Mouse (Mus musculus) lung, embryonic 16.5 days (tissue): ENCODE measurements around the gene Brd3. TPM values are rescaled to one million over a fixed set of nuclear protein-coding genes. Genes with fewer than 3 reads are reported as not detected.

Source experiments
- ATAC-seq: fragments of 200-750 bp; cut with Nextera tagmentation; 2 replicates; pipeline ENCODE4 v1.8.0; 2017; ENCODE audit warnings: low read depth, mild to moderate bottlenecking, moderate library complexity
- H3K27ac ChIP-seq: fragments of 300-500 bp; sonication (generic); 2 replicates; pipeline ENCODE4 v1.5.1; 2014; ENCODE audit warnings: mild to moderate bottlenecking, control low read depth, low read length
- H3K27me3 ChIP-seq: fragments of 300-500 bp; sonication (generic); 2 replicates; pipeline ENCODE4 v1.6.1; 2014; ENCODE audit warnings: low read depth, low read length, mixed read lengths; ENCODE audit not compliant: control insufficient read depth, insufficient read depth
- H3K36me3 ChIP-seq: fragments of 300-500 bp; sonication (generic); 2 replicates; pipeline ENCODE4 v1.6.1; 2014; ENCODE audit warnings: low read length; ENCODE audit not compliant: control insufficient read depth, insufficient read depth
- H3K4me1 ChIP-seq: fragments of 300-500 bp; sonication (generic); replicated peaks from 2 replicates; pipeline ENCODE4 v1.6.1; 2014; ENCODE audit warnings: low read length, mixed read lengths; ENCODE audit not compliant: control insufficient read depth, insufficient read depth
- H3K4me2 ChIP-seq: fragments of 300-500 bp; sonication (generic); 2 replicates; pipeline ENCODE4 v1.6.1; 2014; ENCODE audit warnings: low read depth, low read length, control low read depth
- H3K4me3 ChIP-seq: fragments of 300-500 bp; sonication (generic); 2 replicates; pipeline ENCODE4 v1.5.1; 2014; ENCODE audit warnings: mild to moderate bottlenecking, low read length, control low read depth
- H3K9ac ChIP-seq: fragments of 300-500 bp; sonication (generic); 2 replicates; pipeline ENCODE4 v1.6.1; 2014; ENCODE audit warnings: low read length, control low read depth
- H3K9me3 ChIP-seq: fragments of 300-500 bp; sonication (generic); 2 replicates; pipeline ENCODE4 v1.6.1; 2016; ENCODE audit warnings: low read length; ENCODE audit not compliant: control insufficient read depth
- WGBS: fragments of 180-500 bp; shearing (Covaris S2); extraction: QIAGEN DNeasy Blood & Tissue Kit; methylation state at CpG from one replicate; pipeline ENCODE4 v1.1.7; 2014; 5-methylcytosine and 5-hydroxymethylcytosine counted together
- polyA plus RNA-seq: library from polyadenylated mRNA; unstranded; fragments of >200 nt; fragmentation: Nextera tagmentation; extraction: Ambion mirVana; gene quantifications from 2 replicates; pipeline ENCODE4 v1.2.1, GENCODE M21; 2015

The Brd3 gene
- polyA plus RNA-seq, 1 experiment from 2014 or later: 99.0 TPM

GRCm38 (mm10) chr2:27416425-27416824 lies 91.0 kb downstream of the Brd3 start:
- Histone ChIP-seq H3K4me2 (no peak overlapping the region), H3K9ac (no peak overlapping the region), H3K27me3 (no peaks in the 10 kb centered on the region), H3K36me3 (no peaks in the 10 kb centered on the region), H3K4me3 (no peak overlapping the region), H3K9me3 (no peaks in the 10 kb centered on the region), H3K27ac (no peak overlapping the region), H3K4me1 (peaks cover 81% of the 10 kb centered on the region)
- 19% methylated on average over 3 of the region's 3 CpGs for WGBS
- no peak for ATAC-seq

- 54% methylated on average over 11 of the region's 11 CpGs for WGBS
- no peak overlapping the region for H3K4me2 ChIP-seq
- H3K4me1 ChIP-seq: peaks cover 80% of the 10 kb centered on the region
- H3K36me3 ChIP-seq: no peaks in the 10 kb centered on the region
- no peak overlapping the region for H3K9ac ChIP-seq
- no peaks in the 10 kb centered on the region for H3K9me3 ChIP-seq
- ATAC-seq: no peak
- no peaks in the 10 kb centered on the region for H3K27me3 ChIP-seq
- peak overlapping the region; percentile 89 for H3K27ac ChIP-seq
- H3K4me3 ChIP-seq: no peak overlapping the region
Observed at GRCm38 (mm10) chr2:27415060-27415783, 92.2 kb downstream of the Brd3 start.

- H3K27me3 ChIP-seq: no peaks in the 10 kb centered on the region
- no peak overlapping the region; the same call in 1 of the 2 replicates for H3K9ac ChIP-seq
- WGBS: 31% methylated on average over 16 of the region's 16 CpGs
- peaks cover 75% of the 10 kb centered on the region for H3K4me1 ChIP-seq
- peak overlapping the region; percentile 89 for H3K27ac ChIP-seq
- H3K4me2 ChIP-seq: peak overlapping the region; percentile 36
- H3K9me3 ChIP-seq: no peaks in the 10 kb centered on the region
- no peak overlapping the region for H3K4me3 ChIP-seq
- peak; percentile 77 for ATAC-seq
- H3K36me3 ChIP-seq: no peaks in the 10 kb centered on the region
Observed at GRCm38 (mm10) chr2:27413936-27414657, 93.4 kb downstream of the Brd3 start.

- Histone ChIP-seq H3K9me3 (no peaks in the 10 kb centered on the region), H3K4me1 (peaks cover 75% of the 10 kb centered on the region), H3K4me2 (peak overlapping the region; percentile 36), H3K4me3 (no peak overlapping the region), H3K36me3 (no peaks in the 10 kb centered on the region), H3K27me3 (no peaks in the 10 kb centered on the region), H3K27ac (peak overlapping the region; percentile 89), H3K9ac (no peak overlapping the region)
- WGBS: 56% methylated on average over 2 of the region's 2 CpGs
- ATAC-seq: no peak
Observed at GRCm38 (mm10) chr2:27413582-27413935, 93.9 kb downstream of the Brd3 start.

GRCm38 (mm10) chr2:27412245-27412800 lies 95.1 kb downstream of the Brd3 start:
- no peak for ATAC-seq
- WGBS: 26% methylated on average over 7 of the region's 7 CpGs
- peak overlapping the region; percentile 67 for H3K27ac ChIP-seq
- H3K4me1 ChIP-seq: peaks cover 66% of the 10 kb centered on the region
- no peak overlapping the region for H3K4me3 ChIP-seq
- 0 out of 2 replicates have a peak overlapping the region, but pooled peaks have one; percentile 1 for H3K9ac ChIP-seq
- H3K27me3 ChIP-seq: no peaks in the 10 kb centered on the region
- no peaks in the 10 kb centered on the region for H3K9me3 ChIP-seq
- H3K4me2 ChIP-seq: peak overlapping the region; percentile 4
- H3K36me3 ChIP-seq: no peaks in the 10 kb centered on the region

GRCm38 (mm10) chr2:27411688-27412174 lies 95.7 kb downstream of the Brd3 start:
- Histone ChIP-seq H3K9ac (no peak overlapping the region), H3K27ac (peak overlapping the region; percentile 70), H3K36me3 (no peaks in the 10 kb centered on the region), H3K9me3 (no peaks in the 10 kb centered on the region), H3K4me3 (no peak overlapping the region), H3K4me1 (peaks cover 70% of the 10 kb centered on the region), H3K27me3 (no peaks in the 10 kb centered on the region), H3K4me2 (no peak overlapping the region)
- peak; percentile 81 for ATAC-seq
- 13% methylated on average over 8 of the region's 8 CpGs for WGBS

- peaks cover 65% of the 10 kb centered on the region for H3K4me1 ChIP-seq
- WGBS: 76% methylated on average over 6 of the region's 6 CpGs
Observed at GRCm38 (mm10) chr2:27410518-27411140, 96.8 kb downstream of the Brd3 start.

GRCm38 (mm10) chr2:27408194-27408593 lies 99.3 kb downstream of the Brd3 start:
- Histone ChIP-seq H3K4me2 (no peak overlapping the region), H3K4me3 (no peak overlapping the region), H3K27ac (no peak overlapping the region), H3K9me3 (no peaks in the 10 kb centered on the region), H3K27me3 (no peaks in the 10 kb centered on the region), H3K9ac (no peak overlapping the region), H3K4me1 (peaks cover 63% of the 10 kb centered on the region), H3K36me3 (no peaks in the 10 kb centered on the region)
- no peak for ATAC-seq
- WGBS: 58% methylated on average over 3 of the region's 3 CpGs

More at GRCm38 (mm10) chr2:27410518-27411140, 96.8 kb downstream of the Brd3 start:
- Histone ChIP-seq H3K27ac (no peak overlapping the region), H3K27me3 (no peaks in the 10 kb centered on the region), H3K4me3 (no peak overlapping the region), H3K4me2 (no peak overlapping the region), H3K9ac (no peak overlapping the region), H3K9me3 (no peaks in the 10 kb centered on the region), H3K36me3 (no peaks in the 10 kb centered on the region)
- ATAC-seq: no peak

- no peak overlapping the region for H3K4me3 ChIP-seq
- no peaks in the 10 kb centered on the region for H3K27me3 ChIP-seq
- 80% methylated on average over 5 of the region's 5 CpGs for WGBS
- ATAC-seq: no peak
- no peaks in the 10 kb centered on the region for H3K9me3 ChIP-seq
- no peak overlapping the region for H3K4me2 ChIP-seq
- no peak overlapping the region for H3K27ac ChIP-seq
- H3K4me1 ChIP-seq: peaks cover 51% of the 10 kb centered on the region
- H3K36me3 ChIP-seq: no peaks in the 10 kb centered on the region
- no peak overlapping the region for H3K9ac ChIP-seq
Observed at GRCm38 (mm10) chr2:27406928-27407327, 100.5 kb downstream of the Brd3 start.
